Mouse (Mus musculus): ENCODE data around the gene Zbtb46. TPM values are rescaled to one million over a fixed set of nuclear protein-coding genes. Genes with fewer than 3 reads are reported as not detected.

The Zbtb46 gene
- polyA plus RNA-seq, 1 experiment from 2014 or later: 3.8 TPM

Other genes with a start within 250 kb of the Zbtb46 start
- 0.14 TPM in 1 of 2 replicates, not detected in the other for gene Srms, start 246.2 kb downstream of the Zbtb46 start, polyA plus RNA-seq (2015; fragmentation: Nextera tagmentation; extraction: Ambion mirVana)
- gene Fndc11, start 239.4 kb downstream of the Zbtb46 start, polyA plus RNA-seq (2015; fragmentation: Nextera tagmentation; extraction: Ambion mirVana): not detected in 2 replicates
- gene Helz2, start 217.4 kb downstream of the Zbtb46 start, polyA plus RNA-seq (2015; fragmentation: Nextera tagmentation; extraction: Ambion mirVana): 0.51 and 0.78 TPM in 2 replicates
- gene Gmeb2, start 171.4 kb downstream of the Zbtb46 start, polyA plus RNA-seq (2015; fragmentation: Nextera tagmentation; extraction: Ambion mirVana): 15.9 and 16.9 TPM in 2 replicates
- 14.9 and 17.1 TPM in 2 replicates for gene Stmn3, start 144.9 kb downstream of the Zbtb46 start, polyA plus RNA-seq (2015; fragmentation: Nextera tagmentation; extraction: Ambion mirVana)
- gene Rtel1, start 139.7 kb downstream of the Zbtb46 start, polyA plus RNA-seq (2015; fragmentation: Nextera tagmentation; extraction: Ambion mirVana): 42.7 and 48.9 TPM in 2 replicates
- 48.4 and 50.7 TPM in 2 replicates for gene Zgpat, start 94.5 kb downstream of the Zbtb46 start, polyA plus RNA-seq (2015; fragmentation: Nextera tagmentation; extraction: Ambion mirVana)
- gene Arfrp1, start 94.0 kb downstream of the Zbtb46 start, polyA plus RNA-seq (2015; fragmentation: Nextera tagmentation; extraction: Ambion mirVana): 75.2 and 76.1 TPM in 2 replicates
- 29.6 and 31.7 TPM in 2 replicates for gene Lime1, start 79.3 kb downstream of the Zbtb46 start, polyA plus RNA-seq (2015; fragmentation: Nextera tagmentation; extraction: Ambion mirVana)
- 0.11 and 0.14 TPM in 2 replicates for gene Abhd16b, start 33.8 kb upstream of the Zbtb46 start, polyA plus RNA-seq (2015; fragmentation: Nextera tagmentation; extraction: Ambion mirVana)
- gene Tpd52l2, start 37.7 kb upstream of the Zbtb46 start, polyA plus RNA-seq (2015; fragmentation: Nextera tagmentation; extraction: Ambion mirVana): 156 and 168 TPM in 2 replicates
- gene Dnajc5, start 61.1 kb upstream of the Zbtb46 start, polyA plus RNA-seq (2015; fragmentation: Nextera tagmentation; extraction: Ambion mirVana): 97.2 and 101 TPM in 2 replicates
- 41.1 and 57.1 TPM in 2 replicates for gene Uckl1, start 125.5 kb upstream of the Zbtb46 start, polyA plus RNA-seq (2015; fragmentation: Nextera tagmentation; extraction: Ambion mirVana)
- 64.0 and 68.9 TPM in 2 replicates for gene Prpf6, start 132.4 kb upstream of the Zbtb46 start, polyA plus RNA-seq (2015; fragmentation: Nextera tagmentation; extraction: Ambion mirVana)
- gene Zfp512b, start 133.4 kb upstream of the Zbtb46 start, polyA plus RNA-seq (2015; fragmentation: Nextera tagmentation; extraction: Ambion mirVana): 70.9 and 81.1 TPM in 2 replicates
- gene Samd10, start 139.8 kb upstream of the Zbtb46 start, polyA plus RNA-seq (2015; fragmentation: Nextera tagmentation; extraction: Ambion mirVana): 9.3 and 10.4 TPM in 2 replicates
- gene Gm29797, start 197.6 kb upstream of the Zbtb46 start, polyA plus RNA-seq (2015; fragmentation: Nextera tagmentation; extraction: Ambion mirVana): not detected in 2 replicates
- 88.3 and 92.4 TPM in 2 replicates for gene Sox18, start 212.2 kb upstream of the Zbtb46 start, polyA plus RNA-seq (2015; fragmentation: Nextera tagmentation; extraction: Ambion mirVana)
- gene Tcea2, start 220.9 kb upstream of the Zbtb46 start, polyA plus RNA-seq (2015; fragmentation: Nextera tagmentation; extraction: Ambion mirVana): 30.4 and 33.0 TPM in 2 replicates
- gene Rgs19, start 234.6 kb upstream of the Zbtb46 start, polyA plus RNA-seq (2015; fragmentation: Nextera tagmentation; extraction: Ambion mirVana): 83.5 and 86.1 TPM in 2 replicates
- gene Lkaaear1, start 239.0 kb upstream of the Zbtb46 start, polyA plus RNA-seq (2015; fragmentation: Nextera tagmentation; extraction: Ambion mirVana): not detected in 2 replicates